Mouse (Mus musculus): ENCODE measurements around the gene Vps35l.

Vps35l gene

DNA sequence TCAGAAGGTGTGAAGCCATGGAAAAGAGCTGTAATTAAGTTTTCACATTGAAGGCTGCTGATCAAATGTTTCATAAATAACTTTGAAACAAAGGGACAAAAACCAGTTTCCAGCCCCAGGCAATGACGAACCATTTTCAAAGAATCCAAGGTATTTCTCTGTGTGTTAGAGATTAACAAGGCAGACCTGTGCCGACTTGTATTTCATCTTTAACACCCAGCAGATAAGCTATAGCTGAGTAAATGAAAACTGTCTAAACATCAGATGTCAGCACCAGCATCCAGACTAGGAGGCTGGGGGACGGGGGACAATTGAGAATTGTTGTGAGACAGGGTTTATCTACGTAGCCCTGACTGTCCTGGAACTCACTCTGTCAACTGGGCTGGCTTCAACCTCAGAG, 143.9 kb downstream of the Vps35l start:
- no peak for DNase-seq (ENCODE audit: low spot score)

DNA sequence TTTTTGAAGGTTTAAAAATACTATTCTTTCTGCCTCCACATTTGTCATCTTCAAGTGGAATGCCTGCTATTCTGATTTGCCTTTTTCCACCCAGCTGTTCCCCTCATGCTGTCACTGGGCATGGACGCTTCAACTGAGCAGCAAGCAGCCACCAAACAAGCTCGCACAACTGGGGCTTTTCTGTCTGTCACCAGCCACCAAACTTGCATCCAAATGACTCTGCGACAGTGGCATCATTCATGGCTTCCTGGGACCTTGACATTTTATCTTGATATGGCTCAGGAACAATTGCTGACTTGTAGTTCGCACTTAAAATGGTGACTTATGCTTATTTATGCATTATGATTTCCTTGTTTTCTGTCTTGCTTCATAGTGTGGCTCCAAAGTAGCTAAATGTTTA, 144.9 kb downstream of the Vps35l start:
- DNase-seq (ENCODE audit: low spot score), result no peak

DNA sequence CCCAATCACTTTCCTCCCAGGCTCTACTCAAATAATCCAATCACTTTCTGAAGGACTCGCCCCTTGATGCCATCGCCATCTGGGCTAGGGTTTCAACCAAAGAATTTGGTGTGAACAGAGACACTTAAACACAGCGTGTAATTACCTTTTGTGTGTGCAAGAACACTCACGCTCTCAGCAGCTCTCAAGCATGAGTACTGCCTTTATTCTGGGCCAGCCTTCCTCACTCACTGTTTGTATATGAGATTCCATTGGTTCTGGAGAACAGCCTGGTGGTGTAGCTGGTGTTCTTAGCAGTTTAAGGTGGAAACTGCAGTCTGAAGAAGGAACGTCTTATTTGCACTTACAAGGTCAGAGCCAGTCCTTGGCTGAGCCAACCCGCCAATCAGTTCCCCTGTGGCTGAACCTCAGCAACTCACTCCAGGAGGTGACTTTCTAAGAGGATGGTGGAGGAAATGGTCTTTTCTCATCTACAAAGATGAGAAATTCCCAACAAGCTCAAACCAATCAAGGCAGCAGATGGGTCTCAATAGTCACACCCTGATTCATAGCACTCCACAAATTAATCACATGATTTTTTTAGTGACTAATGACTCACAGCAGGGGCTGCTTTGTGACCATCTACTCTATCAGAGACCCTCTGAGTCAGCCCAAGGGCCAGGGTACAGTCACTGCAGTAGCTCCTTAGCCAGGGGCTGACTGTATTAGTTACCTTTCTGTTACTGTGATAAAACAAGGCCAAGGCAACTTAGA, 147.5 kb downstream of the Vps35l start:
- DNase-seq (ENCODE audit: low spot score), result no peak

DNA sequence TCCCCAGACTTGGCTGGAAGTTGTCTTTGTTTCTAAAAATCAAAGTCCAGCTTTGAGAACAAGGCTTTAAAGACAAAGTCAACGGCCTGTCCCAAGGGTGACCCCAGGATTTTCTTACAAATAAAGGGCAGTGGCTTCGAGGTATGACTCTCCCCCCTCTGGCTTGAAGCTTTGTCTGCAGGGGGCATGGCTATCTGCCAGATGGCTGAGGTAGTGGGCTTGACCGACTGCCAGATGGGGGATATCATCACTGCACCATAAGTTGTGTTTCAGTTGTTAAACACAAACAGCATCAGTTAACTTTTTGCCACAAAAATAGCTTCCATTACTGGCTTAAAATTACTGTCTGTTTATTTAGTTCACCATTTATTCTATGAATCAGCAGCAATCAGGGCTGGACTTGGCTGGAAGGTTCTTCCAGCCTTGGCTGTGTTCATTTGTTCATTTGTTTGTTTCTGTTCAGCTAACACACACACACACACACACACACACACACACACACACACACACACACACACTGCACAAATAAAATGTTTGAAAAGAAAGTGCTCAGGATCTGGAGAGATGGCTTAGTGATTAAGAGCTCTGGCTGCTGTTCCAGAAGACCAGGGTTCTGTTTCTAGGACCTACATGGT, 149.1 kb downstream of the Vps35l start:
- DNase-seq (ENCODE audit: low spot score), result peak; percentile 27

All from ovary, postnatal 14 days (tissue).